Mouse (Mus musculus) hindbrain, embryonic 15.5 days (tissue): ENCODE results near the gene Ovca2. TPM values are rescaled to one million over a fixed set of nuclear protein-coding genes. Genes with fewer than 3 reads are reported as not detected.

Source experiments
- ATAC-seq: fragments of 200-750 bp; cut with Nextera tagmentation; 2 replicates; pipeline ENCODE4 v1.8.0; 2017; ENCODE audit warnings: low read depth, moderate number of reproducible peaks, moderate TSS enrichment; ENCODE audit not compliant: low FRiP score
- H3K27ac ChIP-seq: fragments of 300-500 bp; sonication (generic); replicated peaks from 2 replicates; pipeline ENCODE4 v1.5.1; 2015; ENCODE audit warnings: mild to moderate bottlenecking, inconsistent platforms
- H3K27me3 ChIP-seq: fragments of 300-500 bp; sonication (generic); 2 replicates; pipeline ENCODE4 v1.6.1; 2015; ENCODE audit warnings: control low read depth, inconsistent platforms
- H3K36me3 ChIP-seq: fragments of 300-500 bp; sonication (generic); 2 replicates; pipeline ENCODE4 v1.6.1; 2015; ENCODE audit warnings: control low read depth, inconsistent platforms
- H3K4me1 ChIP-seq: fragments of 300-500 bp; sonication (generic); replicated peaks from 2 replicates; pipeline ENCODE4 v1.6.1; 2015; ENCODE audit warnings: control low read depth, inconsistent platforms
- H3K4me2 ChIP-seq: fragments of 300-500 bp; sonication (generic); 2 replicates; pipeline ENCODE4 v1.6.1; 2015; ENCODE audit warnings: moderate library complexity, mild to moderate bottlenecking, inconsistent platforms
- H3K4me3 ChIP-seq: fragments of 300-500 bp; sonication (generic); 2 replicates; pipeline ENCODE4 v1.5.1; 2015; ENCODE audit warnings: mild to moderate bottlenecking, inconsistent platforms
- H3K9ac ChIP-seq: fragments of 300-500 bp; sonication (generic); 2 replicates; pipeline ENCODE4 v1.6.1; 2015; ENCODE audit warnings: inconsistent platforms
- H3K9me3 ChIP-seq: fragments of 300-500 bp; sonication (generic); 2 replicates; pipeline ENCODE4 v1.6.1; 2016; ENCODE audit warnings: control low read depth, inconsistent platforms
- WGBS: fragments of 180-500 bp; shearing (Covaris S2); methylation state at CpG from one replicate; pipeline ENCODE4 v1.1.7; 2015; 5-methylcytosine and 5-hydroxymethylcytosine counted together
- polyA plus RNA-seq: library from polyadenylated mRNA; unstranded; fragments of >200 nt; fragmentation: Nextera tagmentation; extraction: Ambion mirVana; gene quantifications from 2 replicates; pipeline ENCODE4 v1.2.1, GENCODE M21; 2015

The Ovca2 gene
- polyA plus RNA-seq, 1 experiment from 2014 or later: 14.8 TPM

DNA sequence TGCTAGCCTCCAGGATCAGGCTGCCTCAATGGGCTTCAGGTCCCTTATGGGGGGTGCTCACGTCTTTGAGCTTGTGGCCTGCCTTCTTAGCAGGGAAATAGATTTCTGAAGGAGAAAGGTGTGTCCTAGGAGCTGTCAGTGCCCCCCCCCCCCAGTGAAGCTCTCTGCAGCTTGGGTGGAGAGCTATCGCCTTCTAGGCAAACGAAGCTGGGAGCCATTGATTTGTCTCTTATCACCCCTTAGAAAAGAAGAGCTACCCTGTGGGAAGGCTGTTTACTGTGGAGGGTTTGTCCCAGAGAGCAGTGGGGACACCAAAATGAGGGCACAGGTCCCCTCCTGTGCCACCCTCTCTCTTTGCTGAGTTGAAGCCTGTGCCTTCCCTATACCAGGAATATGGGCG is 31.5 kb upstream of the Ovca2 start:
- no peaks in the 10 kb centered on the region for H3K36me3 ChIP-seq

DNA sequence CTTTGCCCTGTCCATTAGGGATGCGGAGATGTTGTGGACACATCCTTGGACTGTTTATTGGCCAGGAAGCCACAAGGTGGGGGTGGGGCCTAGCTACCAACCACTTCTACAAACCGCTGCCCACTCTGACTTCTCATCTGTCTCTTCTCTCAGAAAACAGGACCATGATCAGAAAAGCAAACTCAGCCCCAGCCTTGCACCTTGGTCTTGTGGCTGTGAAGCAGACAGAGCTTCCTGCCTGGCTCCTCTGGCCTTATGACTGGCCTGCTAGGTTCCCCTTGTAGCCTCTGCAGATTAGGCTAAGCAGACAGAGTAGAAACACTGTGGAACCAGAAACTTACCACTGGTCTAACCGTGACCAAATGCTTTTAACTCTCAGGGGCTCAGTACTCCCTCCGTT is 30.7 kb upstream of the Ovca2 start:
- peaks cover 28% of the 10 kb centered on the region for H3K4me1 ChIP-seq
- no peak overlapping the region for H3K9ac ChIP-seq

More for the DNA sequence above, 31.5 kb upstream of the Ovca2 start:
- peaks cover 34% of the 10 kb centered on the region for H3K4me1 ChIP-seq
- H3K27ac ChIP-seq: no peak overlapping the region
- no peaks in the 10 kb centered on the region for H3K27me3 ChIP-seq
- no peak overlapping the region for H3K9ac ChIP-seq
- H3K4me2 ChIP-seq: no peak overlapping the region
- ATAC-seq: no peak
- H3K4me3 ChIP-seq: no peak overlapping the region
- WGBS: 75% methylated on average over 4 of the region's 4 CpGs
- no peaks in the 10 kb centered on the region for H3K9me3 ChIP-seq

DNA sequence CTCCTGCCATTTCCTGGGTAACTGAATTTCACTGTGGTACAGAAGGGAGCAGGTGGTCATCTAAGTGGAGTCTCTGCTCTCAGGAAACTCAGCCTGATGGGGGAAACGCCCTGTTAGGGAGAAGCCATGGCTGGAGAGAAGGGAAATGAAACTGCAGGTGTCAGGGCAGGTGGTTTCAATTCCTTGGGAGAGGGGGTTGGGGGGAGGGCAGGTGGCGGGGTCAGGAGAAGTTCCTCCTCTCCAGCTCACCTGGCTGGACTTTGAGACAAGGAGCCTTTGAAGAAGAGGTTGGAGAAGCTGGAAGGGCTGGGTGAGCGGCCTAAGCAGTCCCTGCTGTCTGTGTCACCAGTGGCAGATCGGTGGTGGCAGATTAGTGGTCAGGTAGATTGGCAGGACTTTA is 27.7 kb upstream of the Ovca2 start:
- H3K4me3 ChIP-seq: no peak overlapping the region
- no peaks in the 10 kb centered on the region for H3K27me3 ChIP-seq
- no peak overlapping the region for H3K9ac ChIP-seq
- no peaks in the 10 kb centered on the region for H3K9me3 ChIP-seq
- H3K27ac ChIP-seq: no peak overlapping the region
- WGBS: 91% methylated on average over 4 of the region's 4 CpGs
- ATAC-seq: no peak
- H3K4me2 ChIP-seq: no peak overlapping the region
- no peaks in the 10 kb centered on the region for H3K36me3 ChIP-seq
- H3K4me1 ChIP-seq: peaks cover 6% of the 10 kb centered on the region

More for the DNA sequence above, 30.7 kb upstream of the Ovca2 start:
- no peak for ATAC-seq
- no peak overlapping the region for H3K4me3 ChIP-seq
- H3K36me3 ChIP-seq: no peaks in the 10 kb centered on the region
- 76% methylated on average over 4 of the region's 4 CpGs for WGBS
- H3K4me2 ChIP-seq: no peak overlapping the region
- H3K27ac ChIP-seq: no peak overlapping the region
- no peaks in the 10 kb centered on the region for H3K9me3 ChIP-seq
- H3K27me3 ChIP-seq: no peaks in the 10 kb centered on the region

DNA sequence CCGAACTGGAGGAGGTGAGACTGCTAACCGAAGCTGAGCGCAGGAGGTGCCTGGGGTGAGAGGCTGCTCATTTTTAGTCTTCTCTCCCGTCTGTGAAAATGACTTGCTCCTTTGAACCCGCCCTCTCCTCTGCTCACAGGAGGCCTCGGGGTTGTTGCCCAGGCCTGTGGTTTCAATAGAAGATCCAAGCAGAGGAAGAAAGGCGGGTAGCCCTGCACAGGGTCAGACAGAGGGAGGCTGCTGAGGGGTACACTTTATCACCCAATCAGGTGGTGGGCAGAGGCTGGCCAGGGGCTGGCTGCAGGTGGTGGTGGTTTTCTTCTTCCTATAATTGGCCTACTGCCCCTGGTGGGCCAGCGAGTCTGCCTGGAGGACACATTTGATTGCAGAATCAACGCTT is 25.8 kb upstream of the Ovca2 start:
- no peak for ATAC-seq
- no peaks in the 10 kb centered on the region for H3K4me1 ChIP-seq

DNA sequence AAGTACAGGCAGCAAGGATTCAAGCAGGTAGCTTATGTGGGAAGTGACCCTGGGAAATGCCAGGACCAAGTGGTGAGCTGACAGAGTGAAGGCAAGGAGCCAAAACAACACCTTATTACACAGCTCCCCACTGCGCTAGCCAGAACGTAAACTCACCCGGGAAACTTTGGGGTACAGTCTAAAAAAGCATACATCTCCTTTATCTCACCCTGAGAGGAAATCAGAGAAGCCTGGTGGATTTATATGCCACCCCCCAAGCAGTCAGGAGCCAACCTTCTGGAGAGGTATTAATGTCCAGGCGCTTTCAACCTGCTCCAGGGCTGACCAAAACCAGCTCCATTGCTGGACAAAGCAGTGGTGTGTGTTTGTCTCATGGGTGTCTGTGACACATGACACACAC is 25.3 kb upstream of the Ovca2 start:
- WGBS: 90% methylated on average over 4 of the region's 4 CpGs
- no peak for ATAC-seq

More for the DNA sequence above, 25.8 kb upstream of the Ovca2 start:
- Histone ChIP-seq H3K27me3 (no peaks in the 10 kb centered on the region), H3K4me2 (no peak overlapping the region), H3K36me3 (no peaks in the 10 kb centered on the region), H3K9ac (no peak overlapping the region), H3K27ac (no peak overlapping the region), H3K4me3 (no peak overlapping the region), H3K9me3 (no peaks in the 10 kb centered on the region)
- 42% methylated on average over 9 of the region's 9 CpGs for WGBS

DNA sequence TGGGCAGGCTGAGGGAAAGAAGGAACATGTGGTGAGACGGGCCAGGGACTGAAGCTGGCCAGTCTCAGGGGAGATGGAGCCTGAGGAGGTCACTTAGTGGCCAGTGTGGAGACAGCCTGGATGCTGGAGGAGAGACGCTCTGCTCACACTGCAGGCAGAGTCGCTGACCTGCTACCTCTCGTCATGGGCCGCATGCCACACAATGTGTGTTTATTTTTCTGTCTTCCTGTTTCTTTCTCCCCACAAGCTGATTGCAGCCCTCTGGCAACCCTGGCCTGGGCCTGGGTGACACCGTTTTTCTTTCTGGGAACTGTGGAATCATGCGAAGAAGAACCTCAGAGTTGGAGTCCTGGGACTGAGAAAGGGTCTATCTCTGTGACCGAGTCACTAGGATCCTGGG is 23.1 kb upstream of the Ovca2 start:
- peaks cover 3% of the 10 kb centered on the region; the same call in 1 of the 2 replicates for H3K4me1 ChIP-seq
- no peak overlapping the region for H3K27ac ChIP-seq
- peaks cover 2% of the 10 kb centered on the region; the same call in 1 of the 2 replicates for H3K27me3 ChIP-seq
- no peaks in the 10 kb centered on the region for H3K36me3 ChIP-seq
- no peak overlapping the region for H3K4me3 ChIP-seq
- H3K4me2 ChIP-seq: no peak overlapping the region
- WGBS: 76% methylated on average over 8 of the region's 8 CpGs
- H3K9me3 ChIP-seq: no peaks in the 10 kb centered on the region
- H3K9ac ChIP-seq: no peak overlapping the region
- ATAC-seq: no peak

More for the DNA sequence above, 25.3 kb upstream of the Ovca2 start:
- Histone ChIP-seq H3K27ac (no peak overlapping the region), H3K9ac (no peak overlapping the region), H3K27me3 (no peaks in the 10 kb centered on the region), H3K4me2 (no peak overlapping the region), H3K4me1 (no peaks in the 10 kb centered on the region), H3K36me3 (no peaks in the 10 kb centered on the region), H3K4me3 (no peak overlapping the region), H3K9me3 (no peaks in the 10 kb centered on the region)

DNA sequence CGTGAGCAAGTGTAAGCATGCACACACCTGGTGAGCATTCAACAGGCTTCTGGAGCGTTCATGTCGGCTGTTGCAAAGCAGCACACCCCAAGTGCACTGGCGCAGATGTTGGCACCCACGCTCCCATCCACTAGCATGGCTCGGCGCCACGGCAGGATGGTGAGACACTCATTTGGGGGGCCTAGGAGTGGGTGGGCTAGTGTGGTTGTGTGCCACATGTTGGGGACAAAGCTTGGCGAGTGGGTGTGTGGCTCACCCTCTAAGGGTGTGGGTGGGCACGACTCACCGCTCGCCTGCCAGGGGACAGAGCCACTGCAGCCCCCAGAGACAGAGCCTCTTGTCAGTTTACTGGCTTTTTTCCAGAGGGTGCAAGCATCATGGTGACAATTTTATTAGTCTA is 22.3 kb upstream of the Ovca2 start:
- WGBS: 89% methylated on average over 12 of the region's 12 CpGs
- Histone ChIP-seq H3K4me2 (no peak overlapping the region), H3K9ac (no peak overlapping the region), H3K9me3 (no peaks in the 10 kb centered on the region), H3K4me3 (no peak overlapping the region), H3K27ac (no peak overlapping the region), H3K4me1 (peaks cover 9% of the 10 kb centered on the region), H3K36me3 (no peaks in the 10 kb centered on the region), H3K27me3 (peaks cover 6% of the 10 kb centered on the region)
- ATAC-seq: no peak

DNA sequence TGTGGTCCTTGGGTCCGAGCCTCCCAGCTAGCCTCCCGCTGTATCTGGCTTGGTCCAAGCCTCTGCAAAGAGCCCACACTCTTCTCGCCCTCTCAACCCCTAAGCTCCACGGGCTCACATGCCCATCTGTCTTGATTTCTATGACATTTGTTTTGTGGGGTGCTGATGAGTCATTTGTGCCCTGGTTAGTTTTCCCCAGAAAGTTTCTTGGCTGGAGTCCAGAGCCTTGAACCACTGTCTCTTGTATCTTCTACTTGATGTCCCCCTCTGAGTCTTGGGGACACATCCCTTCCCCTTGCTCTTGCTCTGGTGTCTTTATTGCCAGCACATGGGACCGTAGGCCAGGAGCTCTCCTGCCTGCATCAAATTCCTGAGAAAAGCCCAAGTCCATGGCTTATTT is 21.3 kb upstream of the Ovca2 start:
- H3K4me3 ChIP-seq: no peak overlapping the region
- no peaks in the 10 kb centered on the region for H3K36me3 ChIP-seq
- peaks cover 12% of the 10 kb centered on the region for H3K27me3 ChIP-seq
- H3K9ac ChIP-seq: no peak overlapping the region
- no peak overlapping the region for H3K27ac ChIP-seq
- ATAC-seq: no peak
- no peaks in the 10 kb centered on the region for H3K9me3 ChIP-seq
- H3K4me1 ChIP-seq: peaks cover 19% of the 10 kb centered on the region
- no peak overlapping the region for H3K4me2 ChIP-seq
- 77% methylated on average over 5 of the region's 5 CpGs for WGBS

DNA sequence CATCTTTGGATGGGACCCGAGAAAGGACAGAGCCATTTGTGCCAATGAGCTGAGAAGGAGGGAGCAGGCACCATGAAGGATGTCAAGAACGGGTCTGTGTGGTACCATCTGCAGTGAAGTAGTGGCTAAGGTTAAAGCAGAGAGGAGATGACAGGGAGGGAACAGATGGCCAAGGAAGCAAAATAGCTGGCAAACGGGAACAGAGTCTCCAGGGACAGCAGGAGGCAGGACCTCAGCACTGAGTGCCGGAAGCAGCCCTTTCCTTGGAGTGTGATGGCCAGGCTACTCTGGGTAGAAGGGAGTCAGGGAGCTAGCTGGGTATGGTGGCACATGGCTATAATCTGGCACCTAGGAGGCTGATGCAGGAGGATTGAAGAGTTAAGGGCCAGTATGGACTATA is 20.2 kb upstream of the Ovca2 start:
- H3K27ac ChIP-seq: no peak overlapping the region
- H3K4me3 ChIP-seq: no peak overlapping the region
- H3K4me2 ChIP-seq: no peak overlapping the region
- no peak overlapping the region for H3K9ac ChIP-seq
- ATAC-seq: no peak
- peaks cover 30% of the 10 kb centered on the region for H3K4me1 ChIP-seq
- WGBS: 44% methylated on average over 4 of the region's 4 CpGs
- no peaks in the 10 kb centered on the region for H3K9me3 ChIP-seq
- H3K27me3 ChIP-seq: peaks cover 19% of the 10 kb centered on the region
- no peaks in the 10 kb centered on the region for H3K36me3 ChIP-seq

DNA sequence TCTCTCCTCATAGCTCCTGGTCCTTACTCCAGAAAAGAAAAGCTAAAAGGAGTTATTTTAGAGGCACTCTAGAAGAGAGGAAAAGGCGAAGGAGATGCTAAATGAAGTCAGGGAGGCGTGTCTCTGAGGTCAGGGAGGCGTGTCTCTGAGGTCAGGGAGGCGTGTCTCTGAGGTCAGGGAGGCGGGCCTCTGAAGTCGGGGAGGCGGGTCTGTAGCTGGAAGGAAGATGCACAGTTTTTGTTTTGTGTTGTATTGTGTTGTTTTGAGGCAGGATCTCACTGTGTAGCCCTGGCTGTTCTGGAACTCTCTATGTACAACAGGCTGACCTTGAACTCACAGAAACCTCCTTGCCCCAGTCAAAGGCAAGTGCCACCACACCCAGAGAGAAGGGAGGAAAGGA is 19.3 kb upstream of the Ovca2 start:
- Histone ChIP-seq H3K9ac (no peak overlapping the region), H3K27me3 (peaks cover 21% of the 10 kb centered on the region), H3K4me3 (no peak overlapping the region), H3K4me1 (peaks cover 39% of the 10 kb centered on the region), H3K9me3 (no peaks in the 10 kb centered on the region), H3K4me2 (no peak overlapping the region), H3K27ac (no peak overlapping the region), H3K36me3 (no peaks in the 10 kb centered on the region)
- ATAC-seq: no peak
- WGBS: 30% methylated on average over 7 of the region's 7 CpGs

DNA sequence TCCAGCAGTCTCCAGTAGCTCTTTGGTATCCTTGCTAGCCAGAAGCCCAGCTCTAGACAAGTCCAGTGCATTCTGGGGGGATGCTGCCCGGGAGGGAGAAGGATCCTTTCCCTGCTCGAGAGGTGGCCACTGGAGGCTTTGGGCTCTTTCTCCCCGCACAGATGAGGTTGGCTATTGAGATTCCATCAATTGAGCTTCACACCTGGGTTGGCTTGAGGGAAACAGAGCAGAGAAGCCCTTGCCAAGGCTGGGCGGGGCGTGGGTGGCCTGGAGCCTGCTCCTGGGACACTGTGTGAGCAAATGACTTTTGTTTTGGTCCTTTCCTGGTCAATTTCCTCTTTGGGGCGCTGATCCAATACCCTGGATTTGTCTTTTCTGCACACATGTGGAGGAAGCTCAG is 17.5 kb upstream of the Ovca2 start:
- H3K4me1 ChIP-seq: peaks cover 41% of the 10 kb centered on the region
- peak overlapping the region; percentile 56; the same call in 1 of the 2 replicates for H3K4me3 ChIP-seq
- peak overlapping the region; percentile 80 for H3K4me2 ChIP-seq
- H3K36me3 ChIP-seq: no peaks in the 10 kb centered on the region
- WGBS: 50% methylated on average over 6 of the region's 6 CpGs
- H3K9ac ChIP-seq: no peak overlapping the region
- peaks cover 31% of the 10 kb centered on the region for H3K27me3 ChIP-seq
- H3K9me3 ChIP-seq: no peaks in the 10 kb centered on the region
- H3K27ac ChIP-seq: no peak overlapping the region
- no peak for ATAC-seq

DNA sequence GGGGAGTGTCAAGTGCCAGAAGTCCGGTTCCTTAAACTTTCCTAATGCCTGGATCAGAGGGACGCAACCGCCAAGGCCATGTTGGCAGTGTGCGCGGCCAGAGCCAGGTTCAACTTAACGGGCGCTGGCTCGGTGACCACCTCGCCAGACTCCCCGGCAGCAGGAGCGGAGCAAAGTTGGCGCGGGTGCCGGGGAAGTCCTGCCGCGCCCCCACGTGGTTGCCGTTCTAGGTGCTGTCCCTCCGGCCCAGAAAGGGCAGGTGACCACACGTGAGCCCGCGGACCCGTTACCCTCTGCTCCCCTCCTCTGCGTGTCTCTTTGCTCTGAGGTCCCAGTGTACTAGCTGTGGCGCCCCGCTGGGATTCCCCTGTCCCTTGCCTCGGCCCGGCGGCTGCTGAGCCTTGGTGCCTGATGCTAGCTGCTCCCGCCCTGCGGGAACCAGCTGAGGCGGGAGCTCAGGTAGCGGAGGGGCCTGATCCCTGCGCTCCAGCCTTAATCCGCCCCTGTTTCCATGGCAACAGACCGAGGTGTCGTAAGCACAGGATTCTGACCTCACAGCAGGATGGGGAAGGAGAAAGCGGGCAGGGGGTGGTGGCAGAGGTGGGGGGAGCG is 16.3 kb upstream of the Ovca2 start:
- 0 out of 2 replicates have a peak overlapping the region, but pooled peaks have one; percentile 13 for H3K27ac ChIP-seq
- ATAC-seq: peak; percentile 42; the same call in 1 of the 2 replicates

More for the DNA sequence above, 16.3 kb upstream of the Ovca2 start:
- Histone ChIP-seq H3K27me3 (peaks cover 31% of the 10 kb centered on the region), H3K4me3 (peak overlapping the region; percentile 56), H3K4me1 (peaks cover 49% of the 10 kb centered on the region), H3K9ac (peak overlapping the region; percentile 57), H3K4me2 (peak overlapping the region; percentile 80), H3K9me3 (no peaks in the 10 kb centered on the region), H3K36me3 (no peaks in the 10 kb centered on the region)
- 1% methylated on average over 39 of the region's 39 CpGs for WGBS
